Mouse (Mus musculus): ENCODE measurements around the gene Fubp1.

The Fubp1 gene

DNA sequence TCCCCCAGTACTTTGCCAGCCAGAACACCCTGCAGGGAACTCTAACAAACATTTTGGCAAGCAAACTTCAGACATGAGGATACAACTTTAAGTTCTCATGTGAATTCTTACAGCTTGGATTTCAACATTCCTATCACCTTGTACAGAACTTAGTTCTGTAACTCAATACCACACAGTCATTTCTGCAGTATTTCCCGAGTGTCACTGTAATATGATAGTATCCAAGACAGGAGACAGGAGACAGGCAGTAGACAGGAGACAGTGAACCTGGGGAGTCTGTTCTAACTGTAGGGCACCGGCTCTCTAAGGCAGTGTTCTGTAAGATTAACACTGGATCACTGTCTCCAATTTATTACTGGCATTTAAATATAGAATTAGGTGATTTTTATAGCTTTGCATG is 68.2 kb downstream of the Fubp1 start:
- DNase-seq: no peak

DNA sequence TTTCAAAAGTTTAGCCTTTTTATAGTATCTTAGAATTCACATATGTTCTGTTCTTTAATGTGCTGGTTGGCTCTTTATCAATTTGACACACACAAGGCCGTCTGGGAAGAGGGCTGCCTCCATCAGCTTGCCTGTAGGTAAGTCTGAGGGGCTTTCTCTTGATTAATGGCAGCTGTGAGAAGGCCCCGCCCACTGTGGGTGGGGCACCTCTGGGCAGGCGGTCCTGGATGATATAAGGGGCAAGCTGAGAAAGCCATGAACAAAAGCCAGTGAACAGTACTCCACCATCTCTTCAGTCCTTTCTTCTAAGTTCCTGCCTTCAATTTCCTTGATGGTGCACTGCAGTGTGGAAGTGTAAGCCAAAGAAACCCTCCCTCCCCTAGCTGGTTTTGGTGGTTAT is 71.9 kb downstream of the Fubp1 start:
- no peak for DNase-seq

DNA sequence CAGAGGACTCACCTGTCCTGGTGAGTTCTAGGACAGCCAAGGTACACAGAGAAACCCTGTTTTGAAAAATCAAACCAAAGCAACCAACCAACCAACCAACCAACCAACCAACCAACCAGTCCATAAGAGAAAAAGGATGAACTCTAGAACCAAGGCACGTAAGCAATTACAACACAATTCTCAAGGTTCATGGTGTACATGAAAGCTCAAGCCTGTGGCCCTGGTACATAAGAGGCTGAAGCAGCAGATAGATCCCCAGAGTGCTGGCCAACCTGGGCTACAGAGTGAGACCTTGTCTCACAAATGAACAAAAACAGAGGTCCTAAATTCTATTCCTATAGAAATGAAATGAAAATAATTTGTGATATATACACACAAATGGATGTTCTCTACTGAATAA is 74.1 kb downstream of the Fubp1 start:
- no peak for DNase-seq

DNA sequence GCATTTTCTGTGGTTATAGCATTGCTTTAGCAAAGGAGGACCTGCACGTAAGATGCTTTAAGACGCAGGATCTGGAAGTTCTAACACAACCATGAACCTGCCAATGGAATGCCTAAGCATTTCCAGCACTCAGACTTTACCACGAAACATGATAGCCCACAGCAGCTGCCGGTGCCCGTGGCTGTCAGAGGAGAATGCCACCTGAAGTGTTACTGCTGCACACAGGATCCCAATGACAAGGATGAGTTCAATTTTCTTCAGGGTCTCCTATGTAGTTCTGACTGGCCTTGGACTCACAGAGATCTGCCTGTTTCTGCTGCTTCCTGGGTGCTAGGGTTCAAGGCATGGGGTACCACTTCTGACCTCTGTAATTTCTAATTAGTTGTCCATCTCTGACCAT is 74.5 kb downstream of the Fubp1 start:
- no peak for DNase-seq

Data from kidney, adult 18-20 months (tissue).